Mouse (Mus musculus): Measurements from ENCODE around the gene Krtap5-2.
"Not testable (repeated sequence)": the region's sequence is repeated elsewhere in the genome, so short reads cannot be mapped to it uniquely, and the experiment has no call there.

The Krtap5-2 gene

DNA sequence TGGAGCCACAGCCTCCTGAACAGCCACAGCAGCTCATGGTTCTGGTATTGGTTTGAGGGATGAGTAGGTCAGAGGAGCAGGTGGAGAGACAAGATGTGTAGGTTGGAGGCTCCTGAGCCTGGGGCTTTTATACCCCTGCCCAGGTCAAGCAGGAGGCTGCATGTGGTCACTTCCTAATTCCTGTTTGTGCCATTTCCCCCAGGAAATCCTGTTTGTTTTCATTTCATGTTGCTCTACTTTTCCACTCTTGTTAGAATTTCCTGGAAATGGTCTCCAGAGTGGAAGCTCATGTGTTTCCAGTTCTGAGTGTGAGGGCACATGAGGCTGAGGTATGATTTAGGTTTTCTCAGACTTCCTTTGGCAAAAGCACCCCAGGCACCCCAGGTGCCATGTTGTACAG lies at the start of gene Krtap5-2:
Gene Krtap5-2 (minus strand): TSS at position 101 of the 400 bp plus-strand sequence.
- not testable (repeated sequence) for DNase-seq (ENCODE audit: low spot score in 2 of 2)

DNA sequence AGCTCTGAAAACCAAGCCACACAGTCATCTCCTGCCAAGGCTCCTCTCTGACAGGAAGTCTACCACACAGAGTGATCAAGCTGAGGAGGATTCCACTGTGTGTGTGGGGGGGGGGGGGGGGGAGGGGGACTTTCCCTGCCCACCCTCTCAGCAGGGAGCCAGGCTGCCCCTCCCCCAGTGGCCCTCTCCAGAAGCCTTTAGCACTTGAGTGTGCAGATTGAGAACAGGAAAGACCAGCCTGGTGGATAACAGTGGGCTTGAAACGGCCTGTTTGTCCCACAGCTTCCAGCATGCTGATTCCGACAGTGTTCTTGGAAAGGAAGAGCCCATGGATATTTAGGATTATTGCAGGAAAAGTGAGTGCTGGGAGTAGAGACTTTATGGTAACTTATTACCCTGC lies 48.7 kb upstream of the Krtap5-2 start:
- DNase-seq (ENCODE audit: low spot score in 2 of 2) = no peak

DNA sequence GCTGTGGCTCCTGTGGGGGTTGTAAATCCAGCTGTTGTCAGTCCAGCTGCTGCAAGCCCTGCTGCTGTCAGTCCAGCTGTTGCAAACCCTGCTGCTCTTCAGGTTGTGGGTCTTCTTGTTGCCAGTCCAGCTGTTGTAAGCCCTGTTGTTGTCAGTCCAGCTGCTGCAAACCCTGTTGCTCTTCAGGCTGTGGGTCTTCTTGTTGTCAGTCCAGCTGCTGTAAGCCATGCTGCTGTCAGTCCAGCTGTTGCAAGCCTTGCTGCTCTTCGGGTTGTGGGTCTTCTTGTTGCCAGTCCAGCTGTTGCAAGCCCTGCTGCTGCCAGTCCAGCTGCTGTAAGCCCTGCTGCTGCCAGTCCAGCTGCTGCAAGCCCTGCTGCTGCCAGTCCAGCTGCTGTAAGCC lies 36.3 kb upstream of the Krtap5-2 start:
- not testable (repeated sequence) for DNase-seq (ENCODE audit: low spot score in 2 of 2)

DNA sequence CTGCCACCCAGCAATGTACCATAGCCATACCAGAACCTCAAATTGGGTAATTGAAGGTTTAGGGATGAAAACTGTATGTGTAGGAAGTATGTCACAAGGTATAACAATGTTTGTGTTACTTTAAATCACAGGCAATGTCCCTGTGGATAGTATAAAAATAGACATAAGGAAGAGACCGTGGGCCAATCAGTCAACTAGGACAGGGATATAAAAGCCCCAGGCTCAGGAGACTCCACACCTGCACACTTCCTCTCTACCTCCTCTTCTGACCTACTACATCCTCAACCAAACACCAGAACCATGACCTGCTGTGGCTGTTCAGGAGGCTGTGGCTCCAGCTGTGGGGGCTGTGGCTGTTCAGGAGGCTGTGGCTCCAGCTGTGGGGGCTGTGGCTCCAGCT lies 35.8 kb upstream of the Krtap5-2 start, which contains the start of gene Gm7579:
Gene Gm7579 (plus strand): TSS at position 301 of the 400 bp plus-strand sequence.
- no peak for DNase-seq (ENCODE audit: low spot score in 2 of 2)

DNA sequence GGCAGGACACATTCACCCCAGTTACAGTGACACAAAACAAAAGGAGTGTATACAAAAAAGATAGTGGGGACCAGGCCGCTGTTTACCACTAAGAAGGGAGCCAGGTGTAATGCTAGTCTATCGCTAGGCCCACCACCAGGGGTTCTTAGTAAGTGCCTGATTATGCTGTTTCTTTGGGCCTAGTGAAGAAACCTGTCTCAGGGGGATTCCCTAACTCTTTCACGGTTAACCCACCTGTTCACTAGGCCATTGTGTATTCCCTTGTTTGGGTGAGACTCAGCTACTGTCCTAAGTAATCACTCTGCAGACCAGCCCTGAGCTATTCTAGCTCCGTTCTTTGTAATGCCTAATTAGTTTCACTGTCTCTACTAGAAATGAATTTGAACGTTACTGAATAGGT lies 31.1 kb upstream of the Krtap5-2 start:
- not testable (repeated sequence) for DNase-seq (ENCODE audit: low spot score in 2 of 2)

DNA sequence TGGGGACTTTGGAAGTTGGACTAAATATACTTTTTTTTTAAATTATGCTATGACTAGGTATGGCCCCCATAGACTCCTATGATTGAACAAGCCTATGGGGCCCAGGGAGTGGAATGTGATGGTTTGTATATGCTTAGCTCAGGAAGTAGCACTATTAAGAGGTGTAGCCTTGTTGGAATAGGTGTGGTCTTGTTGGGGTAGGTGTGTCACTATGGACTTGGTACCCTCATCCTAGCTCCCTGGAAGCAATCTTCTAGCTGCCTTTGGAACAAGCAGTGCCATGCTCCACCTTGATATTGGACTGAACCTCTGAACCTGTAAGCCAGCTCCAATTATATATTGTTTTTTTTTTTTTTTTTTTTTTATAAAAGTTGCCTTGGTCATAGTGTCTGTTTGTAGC lies 29.7 kb upstream of the Krtap5-2 start:
- no peak for DNase-seq (ENCODE audit: low spot score in 2 of 2)

DNA sequence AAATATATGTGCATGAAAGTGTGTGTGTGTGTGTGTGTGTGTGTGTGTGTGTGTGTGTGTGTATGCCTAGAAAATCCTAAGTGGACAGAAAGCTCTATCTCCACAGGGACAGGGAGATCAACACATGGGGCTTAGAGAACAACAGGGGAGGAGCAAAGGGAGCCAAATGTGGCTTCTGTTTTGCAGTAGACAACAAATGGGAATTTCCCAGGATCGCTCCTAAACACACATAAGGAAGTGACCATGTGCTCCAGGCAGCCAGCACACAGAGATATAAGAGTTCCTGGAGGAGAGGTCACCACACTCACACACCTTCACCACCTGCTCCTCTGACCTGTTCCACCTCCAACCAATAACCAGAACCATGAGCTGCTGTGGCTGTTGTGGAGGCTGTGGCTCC lies 25.3 kb upstream of the Krtap5-2 start, which contains the start of gene Krtap5-3:
Gene Krtap5-3 (plus strand): TSS at position 301 of the 400 bp plus-strand sequence.
- no peak for DNase-seq (ENCODE audit: low spot score in 2 of 2)

DNA sequence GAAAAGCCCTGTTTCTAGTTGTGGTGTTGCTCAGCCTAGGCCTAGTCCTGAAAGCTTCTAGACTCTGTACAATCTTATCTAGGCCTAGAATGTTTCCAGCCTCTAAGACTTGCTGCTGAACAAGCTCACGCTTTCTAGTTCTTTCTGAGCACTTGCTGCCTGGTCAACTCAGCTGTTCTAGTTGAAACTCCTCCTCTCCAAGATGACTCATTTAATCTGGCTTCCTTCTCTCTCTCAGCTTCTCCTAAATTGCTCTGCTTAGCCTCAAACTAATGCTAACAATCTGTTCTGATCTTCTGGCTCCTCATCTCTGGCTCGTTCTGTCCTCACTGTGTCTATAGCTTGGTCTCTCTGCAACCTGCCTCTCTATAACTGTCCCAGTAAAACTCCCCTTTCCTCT lies 22.9 kb upstream of the Krtap5-2 start:
- DNase-seq (ENCODE audit: low spot score in 2 of 2) = no peak

DNA sequence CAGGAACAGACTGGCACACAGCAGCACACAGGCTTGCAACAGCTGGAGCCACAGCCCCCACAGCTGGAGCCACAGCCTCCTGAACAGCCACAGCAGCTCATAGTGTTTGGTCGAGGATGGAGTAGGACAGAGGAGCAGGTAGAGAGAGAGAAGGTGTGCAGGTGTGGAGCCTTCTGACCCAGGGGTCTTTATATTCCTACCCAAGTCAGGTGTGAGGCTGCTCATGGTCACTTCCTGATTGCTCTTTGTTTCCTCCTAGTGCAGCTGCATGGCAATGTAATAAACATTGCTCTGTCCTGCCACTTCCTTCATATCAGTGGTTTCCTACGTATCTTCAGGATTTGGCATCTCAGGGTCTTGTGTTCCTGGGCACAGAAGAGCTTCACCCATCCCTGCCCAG lies 14.5 kb upstream of the Krtap5-2 start, which contains the start of gene Gm10153:
Gene Gm10153 (minus strand): TSS at position 101 of the 400 bp plus-strand sequence.
- no peak for DNase-seq (ENCODE audit: low spot score in 2 of 2)

DNA sequence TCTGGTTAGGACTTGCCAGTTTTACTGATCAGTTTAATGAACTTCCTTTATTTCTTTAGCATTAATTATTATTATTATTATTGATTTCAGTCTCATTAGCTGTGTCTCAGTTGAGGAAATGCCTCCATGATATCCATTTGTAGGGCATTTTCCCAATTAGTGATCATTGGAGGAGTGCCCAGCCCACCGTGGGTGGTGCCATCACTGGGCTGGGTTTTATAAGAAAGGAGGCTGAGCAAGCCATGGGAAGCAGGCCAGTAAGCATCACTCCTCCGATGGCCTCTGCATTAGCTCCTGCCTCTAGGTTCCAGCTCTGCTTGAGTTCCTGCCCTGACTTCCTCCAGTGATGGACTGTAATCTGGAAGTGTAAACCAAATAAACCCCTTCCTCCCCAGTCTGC lies 12.4 kb upstream of the Krtap5-2 start:
- DNase-seq (ENCODE audit: low spot score in 2 of 2) = no peak

DNA sequence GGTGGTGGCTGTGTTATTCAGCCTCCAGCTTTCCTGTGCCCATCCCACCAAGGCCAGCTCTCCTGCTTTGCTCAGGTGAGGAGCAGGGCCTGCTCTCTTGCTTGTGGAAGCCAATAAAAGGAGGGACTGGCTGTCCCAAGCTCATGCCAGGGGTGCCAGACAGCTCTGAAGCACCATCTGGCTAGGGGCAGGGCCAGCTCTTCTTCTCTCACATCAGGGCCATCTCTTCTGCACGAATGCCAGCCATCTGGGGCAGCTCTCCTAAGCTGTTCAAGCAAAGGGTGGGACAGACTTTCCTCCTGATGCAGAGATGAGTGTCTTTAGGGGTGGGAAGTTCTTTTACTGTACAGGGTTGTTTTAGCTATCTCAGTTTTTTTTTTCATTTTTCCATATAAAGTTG lies 5.2 kb upstream of the Krtap5-2 start:
- no peak for DNase-seq (ENCODE audit: low spot score in 2 of 2)

DNA sequence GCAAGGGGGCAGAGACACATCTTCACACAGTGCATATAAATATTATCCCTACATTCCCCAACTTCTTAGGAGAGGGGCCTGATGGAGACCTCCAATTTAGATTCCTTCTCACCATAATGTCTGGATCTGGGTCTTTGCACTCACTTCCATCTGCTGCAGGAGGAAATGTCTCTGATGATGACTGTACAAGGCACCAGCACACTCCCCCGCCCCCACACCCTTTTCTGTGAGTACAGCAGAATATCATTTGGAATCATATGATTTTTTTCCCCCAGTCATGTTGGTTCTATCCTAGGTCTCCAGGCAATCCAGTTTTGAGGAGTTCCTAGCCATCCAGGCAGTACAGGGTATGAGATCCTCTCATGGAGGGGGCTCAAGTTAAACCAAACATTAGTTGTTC lies 2.9 kb upstream of the Krtap5-2 start:
- DNase-seq (ENCODE audit: low spot score in 2 of 2) = no peak

DNA sequence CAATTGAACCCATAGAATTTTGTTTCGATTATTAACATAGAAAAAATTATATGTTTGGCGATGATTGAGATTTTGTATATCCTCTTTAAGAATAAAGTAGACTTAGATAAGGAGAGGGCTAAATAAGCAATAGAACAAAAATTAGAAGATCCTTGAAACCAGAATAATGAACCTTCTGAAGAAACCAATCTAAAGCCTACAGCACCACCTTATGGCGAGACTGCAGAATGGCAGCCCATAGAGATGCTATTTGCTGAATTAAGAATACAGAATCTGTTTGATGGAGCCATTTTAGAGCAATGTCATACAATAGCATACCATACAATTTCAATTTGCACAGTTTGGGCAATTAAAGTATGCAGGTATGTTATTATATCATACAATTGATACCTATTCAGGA lies 6.0 kb downstream of the Krtap5-2 start:
- no peak for DNase-seq (ENCODE audit: low spot score in 2 of 2)

DNA sequence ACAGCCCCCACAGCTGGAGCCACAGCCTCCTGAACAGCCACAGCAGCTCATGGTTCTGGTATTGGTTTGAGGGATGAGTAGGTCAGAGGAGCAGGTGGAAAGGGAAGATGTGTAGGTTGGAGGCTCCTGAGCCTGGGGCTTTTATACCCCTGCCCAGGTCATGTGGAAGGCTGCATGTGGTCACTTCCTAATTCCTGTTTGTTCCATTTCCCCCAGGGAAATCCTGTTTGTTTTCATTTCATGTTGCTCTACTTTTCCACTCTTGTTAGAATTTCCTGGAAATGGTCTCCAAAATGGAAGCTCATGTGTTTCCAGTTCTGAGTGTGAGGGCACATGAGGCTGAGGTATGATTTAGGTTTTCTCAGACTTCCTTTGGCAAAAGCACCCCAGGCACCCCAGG lies 10.2 kb downstream of the Krtap5-2 start, which contains the start of gene Gm4553:
Gene Gm4553 (minus strand): TSS at position 101 of the 400 bp plus-strand sequence.
- DNase-seq (ENCODE audit: low spot score in 2 of 2) = not testable (repeated sequence)

DNA sequence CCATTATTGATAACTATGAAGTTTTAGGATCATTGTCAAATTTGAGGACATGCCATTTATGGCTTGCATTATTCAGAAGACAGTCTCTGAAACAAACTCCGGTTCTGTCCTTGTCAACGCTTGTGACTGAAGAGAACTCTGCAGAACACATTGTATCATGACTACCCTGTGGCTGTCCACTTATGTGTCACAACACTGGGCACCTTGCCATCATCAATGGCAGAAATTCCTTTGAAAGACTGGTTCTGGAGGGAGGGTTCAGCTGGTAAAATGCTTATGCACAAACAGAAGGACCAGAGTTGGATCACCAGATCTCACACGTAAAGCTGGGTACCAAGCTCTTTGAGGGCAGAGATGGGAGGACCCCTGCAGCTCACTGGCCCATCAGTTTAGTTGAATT lies 16.4 kb downstream of the Krtap5-2 start:
- DNase-seq (ENCODE audit: low spot score in 2 of 2) = no peak

DNA sequence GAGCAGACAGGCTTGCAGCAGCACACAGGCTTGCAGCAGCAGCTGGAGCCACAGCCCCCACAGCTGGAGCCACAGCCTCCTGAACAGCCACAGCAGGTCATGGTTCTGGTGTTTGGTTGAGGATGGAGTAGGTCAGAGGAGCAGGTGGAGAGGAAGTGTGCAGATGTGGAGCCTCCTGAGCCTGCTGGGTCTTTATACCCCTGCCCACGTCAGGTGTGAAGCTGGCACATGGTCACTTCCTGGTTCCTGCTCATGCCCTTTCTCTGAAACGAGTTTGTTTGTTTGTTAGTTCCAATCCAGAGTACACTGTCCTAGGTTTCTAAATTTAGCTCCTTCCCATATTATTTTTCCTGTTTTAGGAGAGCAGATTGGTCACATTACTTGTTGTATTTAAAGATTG lies 18.8 kb downstream of the Krtap5-2 start, which contains the start of gene Gm29735:
Gene Gm29735 (minus strand): TSS at position 101 of the 400 bp plus-strand sequence.
- DNase-seq (ENCODE audit: low spot score in 2 of 2) = not testable (repeated sequence)

DNA sequence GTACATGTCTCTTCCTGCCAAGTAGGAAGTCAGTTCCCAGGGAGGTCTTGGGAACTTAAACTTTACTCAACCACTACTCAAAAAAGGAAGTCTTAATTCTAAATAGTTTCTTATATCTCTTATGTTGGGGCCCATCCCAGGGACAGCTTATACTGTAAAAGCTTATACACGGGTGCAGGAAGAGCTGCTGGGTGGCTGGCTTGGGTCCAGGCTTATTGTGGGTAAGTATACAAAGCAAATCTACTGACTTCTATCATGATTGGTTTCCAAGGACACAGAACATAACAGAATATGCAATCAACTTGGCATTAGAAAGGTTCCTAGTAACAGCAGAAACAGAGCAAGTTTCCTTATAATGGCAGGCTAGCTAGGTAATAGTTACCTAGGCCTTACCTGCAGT lies 20.5 kb downstream of the Krtap5-2 start:
- no peak for DNase-seq (ENCODE audit: low spot score in 2 of 2)

DNA sequence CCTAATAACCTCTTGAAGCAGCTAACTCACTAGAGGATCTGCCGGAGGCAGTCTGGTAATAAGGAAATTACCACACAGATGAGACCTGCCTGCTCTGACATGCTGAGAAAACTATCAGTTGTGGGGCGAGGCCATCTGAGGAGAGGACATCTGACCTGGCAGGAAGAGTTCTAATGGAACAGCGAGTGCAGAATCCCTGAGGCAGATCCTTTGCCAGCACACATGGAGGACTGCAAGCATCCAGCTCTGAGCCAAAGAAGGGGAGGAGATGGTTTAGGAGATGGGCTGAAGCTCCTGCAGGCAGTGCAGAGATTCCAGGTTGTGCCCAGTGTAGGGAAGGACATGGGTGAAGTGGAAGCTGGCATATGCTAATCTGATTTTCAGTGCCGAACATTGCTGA lies 23.6 kb downstream of the Krtap5-2 start:
- no peak for DNase-seq (ENCODE audit: low spot score in 2 of 2)

DNA sequence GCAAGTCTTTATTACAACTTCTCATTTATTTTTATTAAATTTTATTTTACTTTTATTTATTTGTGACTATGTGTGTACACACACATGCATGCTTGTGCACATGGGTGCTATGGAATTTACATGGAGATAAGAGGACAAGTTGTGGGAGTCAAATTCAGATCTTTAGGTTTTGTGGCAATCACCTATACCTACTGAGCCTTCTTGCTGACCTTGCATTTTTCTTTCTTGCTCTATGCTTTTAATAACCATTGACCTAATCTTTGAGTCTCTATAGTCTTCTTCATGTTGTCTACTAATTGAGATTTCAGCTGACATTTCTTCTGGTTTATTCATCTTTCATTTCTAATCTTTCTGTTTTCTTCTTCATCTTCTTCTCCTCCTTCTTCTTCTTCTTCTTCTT lies 27.2 kb downstream of the Krtap5-2 start:
- DNase-seq (ENCODE audit: low spot score in 2 of 2) = no peak

DNA sequence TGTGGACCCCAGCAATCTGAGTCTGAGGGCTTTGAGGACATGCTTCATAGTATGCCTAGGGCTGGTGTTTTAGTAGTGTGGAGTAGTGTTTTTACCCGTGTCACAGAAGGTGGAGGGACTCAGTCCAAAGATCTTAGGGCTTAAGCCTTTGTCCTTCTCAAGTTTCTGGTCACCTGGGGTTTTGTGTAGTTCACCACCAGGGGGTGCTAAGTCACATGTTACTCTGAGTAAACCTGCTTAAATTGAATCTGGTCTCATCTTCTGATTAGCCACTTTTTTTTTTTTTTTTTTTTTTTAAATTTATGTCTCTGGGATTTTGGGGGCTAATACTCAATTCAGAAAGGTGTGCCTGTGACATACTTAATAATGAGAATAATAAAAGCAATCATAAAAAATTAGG lies 29.8 kb downstream of the Krtap5-2 start:
- peak in 1 of 2 experiments; percentile 7 for DNase-seq (ENCODE audit: low spot score in 2 of 2)

DNA sequence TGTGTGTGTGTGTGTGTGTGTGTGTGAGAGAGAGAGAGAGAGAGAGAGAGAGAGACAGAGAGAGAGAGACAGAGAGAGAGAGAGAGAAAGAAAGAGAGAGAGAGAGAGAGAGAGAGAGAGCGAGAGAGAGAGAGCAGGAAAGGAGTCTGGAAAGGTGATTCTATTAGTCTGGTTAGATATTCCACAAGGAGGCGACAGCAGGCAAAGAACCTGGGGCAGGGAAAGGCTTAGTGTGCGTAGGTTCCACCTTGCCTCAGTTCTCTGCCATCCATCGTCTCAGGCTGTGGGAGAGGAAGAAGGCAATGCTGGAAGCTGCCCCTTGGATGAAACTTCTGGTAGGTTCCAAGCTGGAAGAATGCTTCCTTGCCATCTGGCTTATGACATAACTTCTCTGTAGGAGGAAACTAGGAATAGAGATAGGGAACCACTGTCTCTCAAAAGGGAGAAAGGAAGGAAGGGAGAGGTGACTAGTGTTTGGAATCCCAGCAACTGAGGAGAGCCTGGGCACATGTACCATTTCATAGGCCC lies 30.3 kb downstream of the Krtap5-2 start:
- no peak for DNase-seq (ENCODE audit: low spot score in 2 of 2)

DNA sequence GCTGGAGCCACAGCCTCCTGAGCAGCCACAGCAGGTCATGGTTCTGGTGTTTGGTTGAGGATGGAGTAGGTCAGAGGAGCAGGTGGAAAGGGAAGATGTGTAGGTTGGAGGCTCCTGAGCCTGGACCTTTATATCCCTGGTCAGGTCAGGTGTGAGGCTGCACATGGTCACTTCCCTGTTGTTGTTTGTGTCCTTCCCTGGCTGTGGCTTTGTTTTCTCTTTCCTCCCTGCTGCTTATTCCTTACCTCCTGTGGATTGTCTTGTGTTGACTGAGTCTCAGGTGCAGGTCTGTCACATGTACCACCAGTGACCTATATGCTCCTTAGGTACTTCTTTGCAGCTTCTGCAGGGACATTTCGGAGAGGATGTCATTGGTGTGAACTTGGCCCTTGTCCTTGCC lies 31.3 kb downstream of the Krtap5-2 start, which contains the start of gene Gm45337:
Gene Gm45337 (minus strand): TSS at position 101 of the 400 bp plus-strand sequence.
- DNase-seq (ENCODE audit: low spot score in 2 of 2) = no peak

DNA sequence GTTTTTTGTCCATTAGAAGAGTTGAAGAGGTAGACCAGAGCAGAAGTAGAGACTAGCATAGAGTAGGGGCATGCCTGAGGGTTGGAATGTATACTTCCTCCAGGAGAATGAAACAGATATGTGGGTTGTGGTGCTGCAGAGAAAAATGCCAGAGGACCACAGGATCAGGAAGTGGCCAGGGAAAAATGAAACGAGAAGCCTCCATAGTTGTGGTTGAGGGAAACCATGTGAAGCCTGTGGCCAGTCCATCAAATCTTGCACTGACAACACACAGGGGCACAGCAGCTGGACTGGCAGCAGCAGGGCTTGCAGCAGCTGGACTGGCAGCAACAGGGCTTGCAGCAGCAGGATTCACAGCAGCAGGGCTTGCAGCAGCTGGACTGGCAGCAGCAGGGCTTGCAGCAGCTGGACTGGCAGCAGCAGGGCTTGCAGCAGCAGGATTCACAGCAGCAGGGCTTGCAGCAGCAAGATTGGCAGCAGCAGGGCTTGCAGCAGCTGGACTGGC lies 32.2 kb downstream of the Krtap5-2 start:
- DNase-seq (ENCODE audit: low spot score in 2 of 2) = not testable (repeated sequence)

DNA sequence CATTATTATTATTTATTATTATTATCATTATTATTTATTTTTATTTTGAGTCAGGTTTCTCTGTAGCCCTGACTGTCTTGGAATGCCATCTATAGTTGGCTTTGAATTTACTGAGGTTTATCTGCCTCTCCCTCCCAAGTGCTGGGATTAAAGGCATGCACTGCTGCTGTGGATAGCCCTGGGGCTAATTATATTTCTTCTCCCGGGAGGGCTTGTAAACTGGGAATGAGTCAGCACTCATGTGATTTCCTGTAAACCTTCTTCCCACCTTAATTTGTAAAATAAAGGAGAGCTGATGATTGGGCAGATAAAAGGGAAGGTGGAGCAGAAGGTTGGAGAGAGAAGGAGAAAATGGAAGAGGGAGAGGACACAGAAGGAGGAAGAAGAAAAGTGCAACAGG lies 35.1 kb downstream of the Krtap5-2 start:
- DNase-seq (ENCODE audit: low spot score in 2 of 2) = no peak
